Mouse (Mus musculus): ENCODE results near the gene Arrdc3.

DNA sequence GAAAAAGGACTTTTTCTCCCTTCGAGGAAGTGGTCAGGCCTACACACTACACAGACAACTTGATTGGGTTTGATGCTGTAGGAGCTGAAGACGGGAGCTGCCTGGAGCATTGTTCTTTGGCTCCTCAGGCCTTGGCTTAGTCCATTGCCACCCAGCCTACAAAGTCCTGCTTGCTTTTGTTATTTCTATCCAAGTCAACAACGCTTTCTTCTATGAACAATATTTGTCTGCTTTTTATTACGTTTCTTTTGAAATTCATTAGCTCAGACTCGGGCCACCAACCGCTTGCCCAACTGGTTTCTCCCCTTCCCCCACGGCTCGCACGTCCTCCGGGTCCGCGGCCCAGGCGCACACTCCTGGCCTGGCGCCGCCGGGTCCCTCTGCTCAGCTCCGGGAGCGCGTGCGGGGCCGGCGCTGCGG lies 458 bp upstream of the Arrdc3 start:
- TF ChIP-seq CTCF (IDR thresholded peaks at IDR 0.05; ENCODE audit: borderline replicate concordance, insufficient read depth, low read depth, low read length) (no peak), POLR2A (IDR thresholded peaks at IDR 0.05; ENCODE audit: borderline replicate concordance, insufficient read depth, low read length) (no peak)
